Mouse (Mus musculus) myocyte (in vitro differentiated cells): ENCODE results near the gene Fam187a.

ENCODE experiments used
- CEBPB ChIP-seq: IDR thresholded peaks from 2 replicates; pipeline ENCODE4 v1.6.1; 2011; ENCODE audit warnings: mild to moderate bottlenecking, moderate library complexity; ENCODE audit not compliant: poor library complexity, insufficient read depth, severe bottlenecking
- E2F4 ChIP-seq: IDR thresholded peaks from one replicate; pipeline ENCODE4 v1.6.1; 2011; ENCODE audit warnings: mild to moderate bottlenecking, control low read depth, moderate library complexity; ENCODE audit not compliant: insufficient read depth
- MYOD1 ChIP-seq, 3 experiments: IDR thresholded peaks; one replicate each; pipeline ENCODE4 v1.6.1; 2011; ENCODE audit warnings: control low read depth in 2 of 3, low read depth in 2 of 3, mild to moderate bottlenecking in 2 of 3, moderate library complexity in 1 of 3; ENCODE audit not compliant: insufficient read length in 2 of 3, control insufficient read depth in 1 of 3
- MYOG ChIP-seq, 3 experiments: IDR thresholded peaks; one replicate each; pipeline ENCODE4 v1.6.1; 2011; ENCODE audit warnings: control low read depth in 2 of 3, low read depth in 2 of 3, mild to moderate bottlenecking in 2 of 3; ENCODE audit not compliant: insufficient read length in 2 of 3, control insufficient read depth in 1 of 3, insufficient read depth in 1 of 3
- POLR2A ChIP-seq: IDR thresholded peaks from one replicate; pipeline ENCODE4 v1.6.1; 2011; ENCODE audit warnings: low read depth, mild to moderate bottlenecking, control low read depth, moderate library complexity; ENCODE audit not compliant: insufficient read length
- POLR2AphosphoS2 ChIP-seq: IDR thresholded peaks from one replicate; pipeline ENCODE4 v1.6.1; 2011; ENCODE audit warnings: low read depth, control low read depth; ENCODE audit not compliant: insufficient read length
- REST ChIP-seq: IDR thresholded peaks from one replicate; pipeline ENCODE4 v1.6.1; 2011; ENCODE audit warnings: mild to moderate bottlenecking, control low read depth, moderate library complexity; ENCODE audit not compliant: insufficient read depth, insufficient read length
- TCF12 ChIP-seq: IDR thresholded peaks from one replicate; pipeline ENCODE4 v1.6.1; 2011; ENCODE audit warnings: mild to moderate bottlenecking, control low read depth; ENCODE audit not compliant: poor library complexity, insufficient read depth, severe bottlenecking
- TCF3 ChIP-seq: IDR thresholded peaks from one replicate; pipeline ENCODE4 v1.6.1; 2011; ENCODE audit warnings: low read depth, control low read depth; ENCODE audit not compliant: insufficient read length

DNA sequence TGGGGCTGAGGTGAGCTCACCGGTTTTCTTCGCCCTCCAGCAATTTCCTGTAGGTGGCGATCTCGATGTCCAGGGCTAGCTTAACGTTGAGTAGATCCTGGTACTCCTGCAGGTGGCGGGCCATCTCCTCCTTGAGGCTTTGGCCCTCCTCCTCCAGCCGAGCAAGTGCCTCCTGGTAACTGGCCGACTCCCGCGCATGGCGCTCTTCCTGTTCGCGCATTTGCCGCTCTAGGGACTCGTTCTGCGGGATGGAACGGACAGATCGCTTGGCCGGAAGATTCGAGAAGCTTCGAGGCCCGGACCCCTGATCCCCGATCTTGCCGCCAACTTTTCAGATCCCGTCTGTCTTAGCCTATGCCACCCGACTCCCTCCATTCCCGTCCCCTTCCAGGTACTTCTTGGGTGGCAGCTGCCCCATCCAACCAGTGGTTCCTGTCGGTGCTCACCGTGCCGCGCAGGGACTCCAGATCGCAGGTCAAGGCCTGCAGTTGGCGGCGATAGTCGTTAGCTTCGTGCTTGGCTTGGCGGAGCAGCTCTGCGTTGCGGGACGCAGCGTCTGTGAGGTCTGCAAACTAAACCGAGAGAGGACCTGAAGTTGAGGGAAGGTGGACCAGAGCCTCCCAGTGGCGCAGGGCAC is 8.2 kb downstream of the Fam187a start:
- TF ChIP-seq TCF3 (no peak), POLR2A (no peak), E2F4 (no peak), POLR2AphosphoS2 (no peak), MYOD1 (IDR thresholded peaks at IDR 0.05; ENCODE audit: control insufficient read depth in 1 of 3, insufficient read length in 2 of 3, low read depth in 2 of 3) (no peak), MYOG (IDR thresholded peaks at IDR 0.05; ENCODE audit: control insufficient read depth in 1 of 3, insufficient read depth in 1 of 3, insufficient read length in 2 of 3, low read depth in 2 of 3) (no peak), REST (no peak), TCF12 (no peak), CEBPB (no peak)
